Mouse (Mus musculus): ENCODE measurements around the gene Olfr1052. TPM values are rescaled to one million over a fixed set of nuclear protein-coding genes. Genes with fewer than 3 reads are reported as not detected.
"Not testable (repeated sequence)": the region's sequence is repeated elsewhere in the genome, so short reads cannot be mapped to it uniquely, and the experiment has no call there.

Olfr1052 gene
- not detected in 2 replicates for polyA plus RNA-seq (2015; fragmentation: Nextera tagmentation; extraction: Ambion mirVana)

DNA sequence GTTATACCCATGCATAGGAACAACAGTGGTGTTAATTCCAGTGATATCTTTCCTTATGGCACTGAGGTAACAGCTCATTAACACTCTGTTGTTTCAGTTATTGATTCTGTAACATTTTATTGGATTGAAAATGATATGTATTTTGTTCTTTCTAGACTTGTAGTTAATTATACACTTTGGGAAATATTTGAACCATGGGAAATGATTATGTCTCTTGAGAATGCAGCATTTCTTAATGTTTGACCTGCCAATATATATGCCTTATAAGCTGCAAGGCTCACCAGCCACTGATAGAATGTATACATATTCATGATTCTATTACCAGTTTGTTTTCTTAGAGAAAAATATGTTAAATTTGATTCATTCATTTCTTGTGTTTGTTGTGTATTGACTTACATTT lies at the start of gene Olfr1052:
Gene Olfr1052, plus strand, starts transcription at position 301 of the 400 bp plus-strand sequence.
- H3K9ac ChIP-seq (ENCODE audit: low read length): no peak within 1 kb of the TSS
- H3K9me3 ChIP-seq (replicated peaks; ENCODE audit: control insufficient read depth, low read length): no peaks in the 10 kb centered on the region

GRCm38 (mm10) chr2:86258228-86258627 lies 34.0 kb upstream of the Olfr1052 start, which contains the start of gene Olfr1049:
Gene Olfr1049, minus strand, starts transcription at chr2:86258328.
- not testable (repeated sequence) for H3K9me3 ChIP-seq (replicated peaks; ENCODE audit: control insufficient read depth, low read length); H3K4me2 ChIP-seq (ENCODE audit: low read depth, low read length); H3K27me3 ChIP-seq (ENCODE audit: control insufficient read depth, insufficient read depth, low read length); H3K9ac ChIP-seq (ENCODE audit: low read length); H3K4me1 ChIP-seq (ENCODE audit: control insufficient read depth, insufficient read depth, low read length); H3K4me3 ChIP-seq (ENCODE audit: low read length); H3K36me3 ChIP-seq (ENCODE audit: control insufficient read depth, insufficient read depth); ATAC-seq (replicated peaks; ENCODE audit: extremely low read depth, insufficient read depth, low FRiP score); H3K27ac ChIP-seq (ENCODE audit: low read length)

More for the DNA sequence above, at the start of gene Olfr1052:
- H3K27ac ChIP-seq (ENCODE audit: low read length): no peak within 1 kb of the TSS
- no peaks in the 10 kb centered on the region for H3K4me1 ChIP-seq (ENCODE audit: control insufficient read depth, insufficient read depth, low read length)
- ATAC-seq (replicated peaks; ENCODE audit: extremely low read depth, insufficient read depth, low FRiP score): no peak
- no peak within 1 kb of the TSS for H3K4me2 ChIP-seq (ENCODE audit: low read depth, low read length)
- H3K27me3 ChIP-seq (ENCODE audit: control insufficient read depth, insufficient read depth, low read length): no peaks in the 10 kb centered on the region
- no peak within 1 kb of the TSS for H3K4me3 ChIP-seq (ENCODE audit: low read length)
- H3K36me3 ChIP-seq (ENCODE audit: control insufficient read depth, insufficient read depth): no peaks in the 10 kb centered on the region

DNA sequence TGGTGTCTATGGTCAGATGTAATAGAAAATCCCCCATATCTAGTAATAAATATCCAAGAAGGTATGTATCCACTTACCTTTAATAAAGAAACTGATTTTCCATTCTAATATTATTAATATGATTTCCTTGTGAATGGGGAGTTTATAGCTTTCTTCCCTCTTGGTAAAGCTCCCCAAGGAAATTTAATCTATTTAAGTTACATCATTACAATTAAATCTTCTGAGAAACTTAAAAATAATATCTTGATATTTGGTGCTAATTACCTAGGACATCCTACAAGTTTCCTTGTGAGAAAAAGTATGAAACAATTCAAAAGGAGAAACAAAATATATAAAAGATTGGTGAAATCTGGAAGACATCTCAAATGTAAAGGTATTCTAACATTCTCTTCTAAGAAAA lies 13.3 kb upstream of the Olfr1052 start, which contains the start of gene Olfr1051:
Gene Olfr1051, minus strand, starts transcription at position 101 of the 400 bp plus-strand sequence.
- ATAC-seq (replicated peaks; ENCODE audit: extremely low read depth, insufficient read depth, low FRiP score); H3K4me1 ChIP-seq (ENCODE audit: control insufficient read depth, insufficient read depth, low read length); H3K9me3 ChIP-seq (replicated peaks; ENCODE audit: control insufficient read depth, low read length); H3K9ac ChIP-seq (ENCODE audit: low read length); H3K36me3 ChIP-seq (ENCODE audit: control insufficient read depth, insufficient read depth); H3K4me2 ChIP-seq (ENCODE audit: low read depth, low read length); H3K27ac ChIP-seq (ENCODE audit: low read length); H3K4me3 ChIP-seq (ENCODE audit: low read length); H3K27me3 ChIP-seq (ENCODE audit: control insufficient read depth, insufficient read depth, low read length): not testable (repeated sequence)

DNA sequence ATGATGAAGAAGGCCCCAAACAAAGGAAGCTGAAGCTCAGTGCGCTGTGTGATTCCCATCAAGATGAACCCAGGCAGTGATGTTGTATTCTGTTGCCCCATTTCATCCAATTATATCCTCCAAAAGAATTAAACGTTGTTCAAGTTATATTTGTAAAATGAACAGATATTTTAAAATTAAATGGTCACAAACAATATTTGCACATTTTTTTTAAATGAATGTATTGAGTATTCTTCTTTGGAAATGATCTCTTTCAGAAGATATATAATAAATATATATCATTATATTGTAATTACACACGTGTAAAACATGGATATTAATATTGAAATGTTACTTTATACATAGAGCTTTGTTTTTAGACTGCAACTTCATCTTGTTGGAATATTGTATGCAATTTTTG lies 22.9 kb downstream of the Olfr1052 start, which contains the start of gene Olfr1053:
Gene Olfr1053, minus strand, starts transcription at position 101 of the 400 bp plus-strand sequence.
- ATAC-seq (replicated peaks; ENCODE audit: extremely low read depth, insufficient read depth, low FRiP score): no peak
- H3K9me3 ChIP-seq (replicated peaks; ENCODE audit: control insufficient read depth, low read length): no peaks in the 10 kb centered on the region
- 46% methylated on average over 3 of the region's 3 CpGs for WGBS
- H3K27ac ChIP-seq (ENCODE audit: low read length): no peak within 1 kb of the TSS
- no peaks in the 10 kb centered on the region for H3K27me3 ChIP-seq (ENCODE audit: control insufficient read depth, insufficient read depth, low read length)
- no peak within 1 kb of the TSS for H3K4me3 ChIP-seq (ENCODE audit: low read length)
- no peak within 1 kb of the TSS for H3K4me2 ChIP-seq (ENCODE audit: low read depth, low read length)
- no peaks in the 10 kb centered on the region for H3K4me1 ChIP-seq (ENCODE audit: control insufficient read depth, insufficient read depth, low read length)
- H3K9ac ChIP-seq (ENCODE audit: low read length): no peak within 1 kb of the TSS
- H3K36me3 ChIP-seq (ENCODE audit: control insufficient read depth, insufficient read depth): no peaks in the 10 kb centered on the region

GRCm38 (mm10) chr2:86335333-86335732 lies 43.1 kb downstream of the Olfr1052 start, which contains the start of gene Olfr1054:
Gene Olfr1054, minus strand, starts transcription at chr2:86335433.
- Histone ChIP-seq H3K9me3 (replicated peaks; ENCODE audit: control insufficient read depth, low read length) (no peaks in the 10 kb centered on the region), H3K9ac (ENCODE audit: low read length) (no peak within 1 kb of the TSS), H3K36me3 (ENCODE audit: control insufficient read depth, insufficient read depth) (no peaks in the 10 kb centered on the region), H3K4me3 (ENCODE audit: low read length) (no peak within 1 kb of the TSS), H3K4me2 (ENCODE audit: low read depth, low read length) (no peak within 1 kb of the TSS), H3K4me1 (ENCODE audit: control insufficient read depth, insufficient read depth, low read length) (no peaks in the 10 kb centered on the region), H3K27me3 (ENCODE audit: control insufficient read depth, insufficient read depth, low read length) (no peaks in the 10 kb centered on the region), H3K27ac (ENCODE audit: low read length) (no peak within 1 kb of the TSS)
- 85% methylated on average over 3 of the region's 3 CpGs for WGBS
- ATAC-seq (replicated peaks; ENCODE audit: extremely low read depth, insufficient read depth, low FRiP score): no peak

Other genes starting within 250 kb of the Olfr1052 start
- gene Olfr1034, start 246.6 kb upstream of the Olfr1052 start, polyA plus RNA-seq (2015; fragmentation: Nextera tagmentation; extraction: Ambion mirVana): 0.07 TPM in 1 of 2 replicates, not detected in the other
- gene Olfr1036, start 218.5 kb upstream of the Olfr1052 start, polyA plus RNA-seq (2015; fragmentation: Nextera tagmentation; extraction: Ambion mirVana): not detected in 2 replicates
- gene Olfr1037, start 205.1 kb upstream of the Olfr1052 start, polyA plus RNA-seq (2015; fragmentation: Nextera tagmentation; extraction: Ambion mirVana): not detected in 2 replicates
- gene Olfr1039, start 156.5 kb upstream of the Olfr1052 start, polyA plus RNA-seq (2015; fragmentation: Nextera tagmentation; extraction: Ambion mirVana): not detected in 2 replicates
- gene Olfr1040, start 145.7 kb upstream of the Olfr1052 start, polyA plus RNA-seq (2015; fragmentation: Nextera tagmentation; extraction: Ambion mirVana): not detected in 2 replicates
- not detected in 2 replicates for gene Olfr1042, start 130.6 kb upstream of the Olfr1052 start, polyA plus RNA-seq (2015; fragmentation: Nextera tagmentation; extraction: Ambion mirVana)
- gene Olfr1043, start 124.9 kb upstream of the Olfr1052 start, polyA plus RNA-seq (2015; fragmentation: Nextera tagmentation; extraction: Ambion mirVana): not detected in 2 replicates
- not detected in 2 replicates for gene Olfr1044, start 114.6 kb upstream of the Olfr1052 start, polyA plus RNA-seq (2015; fragmentation: Nextera tagmentation; extraction: Ambion mirVana)
- gene Olfr52, start 106.8 kb upstream of the Olfr1052 start, polyA plus RNA-seq (2015; fragmentation: Nextera tagmentation; extraction: Ambion mirVana): not detected in 2 replicates
- gene Olfr1045, start 89.4 kb upstream of the Olfr1052 start, polyA plus RNA-seq (2015; fragmentation: Nextera tagmentation; extraction: Ambion mirVana): not detected in 2 replicates
- gene Olfr1046, start 73.1 kb upstream of the Olfr1052 start, polyA plus RNA-seq (2015; fragmentation: Nextera tagmentation; extraction: Ambion mirVana): not detected in 2 replicates
- not detected in 2 replicates for gene Olfr1047, start 61.1 kb upstream of the Olfr1052 start, polyA plus RNA-seq (2015; fragmentation: Nextera tagmentation; extraction: Ambion mirVana)
- not detected in 2 replicates for gene Olfr1048, start 52.2 kb upstream of the Olfr1052 start, polyA plus RNA-seq (2015; fragmentation: Nextera tagmentation; extraction: Ambion mirVana)
- gene Olfr1049, start 34.1 kb upstream of the Olfr1052 start, polyA plus RNA-seq (2015; fragmentation: Nextera tagmentation; extraction: Ambion mirVana): not detected in 2 replicates
- not detected in 2 replicates for gene Olfr1051, start 13.4 kb upstream of the Olfr1052 start, polyA plus RNA-seq (2015; fragmentation: Nextera tagmentation; extraction: Ambion mirVana)
- gene Olfr1053, start 22.8 kb downstream of the Olfr1052 start, polyA plus RNA-seq (2015; fragmentation: Nextera tagmentation; extraction: Ambion mirVana): not detected in 2 replicates
- gene Olfr1054, start 43.0 kb downstream of the Olfr1052 start, polyA plus RNA-seq (2015; fragmentation: Nextera tagmentation; extraction: Ambion mirVana): not detected in 2 replicates
- gene Olfr1055, start 57.8 kb downstream of the Olfr1052 start, polyA plus RNA-seq (2015; fragmentation: Nextera tagmentation; extraction: Ambion mirVana): not detected in 2 replicates
- not detected in 2 replicates for gene Olfr1056, start 70.0 kb downstream of the Olfr1052 start, polyA plus RNA-seq (2015; fragmentation: Nextera tagmentation; extraction: Ambion mirVana)
- not detected in 2 replicates for gene Olfr1057, start 85.9 kb downstream of the Olfr1052 start, polyA plus RNA-seq (2015; fragmentation: Nextera tagmentation; extraction: Ambion mirVana)
- gene Olfr1058, start 96.1 kb downstream of the Olfr1052 start, polyA plus RNA-seq (2015; fragmentation: Nextera tagmentation; extraction: Ambion mirVana): not detected in 2 replicates
- gene Olfr1061, start 121.6 kb downstream of the Olfr1052 start, polyA plus RNA-seq (2015; fragmentation: Nextera tagmentation; extraction: Ambion mirVana): not detected in 2 replicates
- not detected in 2 replicates for gene Olfr1062, start 134.3 kb downstream of the Olfr1052 start, polyA plus RNA-seq (2015; fragmentation: Nextera tagmentation; extraction: Ambion mirVana)
- gene Olfr1065, start 158.1 kb downstream of the Olfr1052 start, polyA plus RNA-seq (2015; fragmentation: Nextera tagmentation; extraction: Ambion mirVana): not detected in 2 replicates
- gene Olfr1066, start 163.8 kb downstream of the Olfr1052 start, polyA plus RNA-seq (2015; fragmentation: Nextera tagmentation; extraction: Ambion mirVana): not detected in 2 replicates
- gene Olfr228, start 194.9 kb downstream of the Olfr1052 start, polyA plus RNA-seq (2015; fragmentation: Nextera tagmentation; extraction: Ambion mirVana): not detected in 2 replicates
- not detected in 2 replicates for gene Olfr1076, start 216.0 kb downstream of the Olfr1052 start, polyA plus RNA-seq (2015; fragmentation: Nextera tagmentation; extraction: Ambion mirVana)